Mouse (Mus musculus) testis, adult 2 months (tissue): Measurements from ENCODE around the gene Iqce. TPM values are rescaled to one million over a fixed set of nuclear protein-coding genes. Genes with fewer than 3 reads are reported as not detected.

ENCODE experiments used
- H3K27ac ChIP-seq: fragments of 200-500 bp; 2 replicates; pipeline ENCODE4 v1.5.1; 2012; ENCODE audit warnings: low read depth, low read length; ENCODE audit not compliant: control insufficient read depth, insufficient read depth
- H3K27me3 ChIP-seq: fragments of 200-500 bp; 2 replicates; pipeline ENCODE4 v1.6.1; 2012; ENCODE audit warnings: mild to moderate bottlenecking, low read length, moderate library complexity; ENCODE audit not compliant: control insufficient read depth, insufficient read depth
- H3K36me3 ChIP-seq: fragments of 200-500 bp; 2 replicates; pipeline ENCODE4 v1.6.1; 2012; ENCODE audit warnings: mild to moderate bottlenecking, low read length; ENCODE audit not compliant: control insufficient read depth, insufficient read depth
- H3K4me1 ChIP-seq: fragments of 200-500 bp; 2 replicates; pipeline ENCODE4 v1.6.1; 2012; ENCODE audit warnings: low read length; ENCODE audit not compliant: control insufficient read depth, insufficient read depth
- H3K4me3 ChIP-seq: fragments of 200-500 bp; 2 replicates; pipeline ENCODE4 v1.5.1; 2012; ENCODE audit warnings: low read depth, mild to moderate bottlenecking, low read length, moderate library complexity, mixed read lengths; ENCODE audit not compliant: control insufficient read depth
- CTCF ChIP-seq: fragments of 200-500 bp; IDR thresholded peaks from 2 replicates; pipeline ENCODE4 v1.5.1; 2012; ENCODE audit warnings: low read depth, mild to moderate bottlenecking, inconsistent platforms, low read length, moderate library complexity; ENCODE audit not compliant: control insufficient read depth, insufficient read depth, insufficient replicate concordance
- POLR2A ChIP-seq: fragments of 200-500 bp; IDR thresholded peaks from 2 replicates; pipeline ENCODE4 v1.6.1; 2012; ENCODE audit warnings: low read depth, mild to moderate bottlenecking, inconsistent platforms, low read length, moderate library complexity; ENCODE audit not compliant: control insufficient read depth
- polyA plus RNA-seq: library from polyadenylated mRNA; depleted of rRNA; stranded (reverse); fragments of >200 nt; gene quantifications from 2 replicates; pipeline ENCODE4 v1.2.3, GENCODE M21; 2012

Iqce gene
- polyA plus RNA-seq, 1 experiment: 126 TPM

DNA sequence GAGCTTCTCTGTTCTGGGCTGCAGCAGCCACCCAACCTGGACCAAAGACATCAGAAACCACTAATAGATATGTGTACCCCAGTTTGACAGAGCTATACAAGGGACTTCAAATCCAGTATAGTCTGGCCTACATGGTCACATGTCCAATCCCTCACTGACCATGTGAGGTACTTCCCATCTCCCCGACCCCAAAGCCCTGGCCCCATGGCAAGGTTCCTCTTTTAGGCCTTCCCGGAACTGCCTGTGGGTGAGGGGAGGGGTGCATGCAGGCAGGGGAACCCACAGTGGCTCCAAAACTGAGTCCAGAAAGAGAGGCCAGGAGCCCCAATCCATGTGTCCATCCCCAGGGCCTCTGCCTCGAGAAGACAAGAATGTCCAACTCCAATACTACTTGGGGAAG lies 60.1 kb downstream of the Iqce start:
- no peaks in the 10 kb centered on the region for H3K27me3 ChIP-seq
- TF ChIP-seq CTCF (no peak), POLR2A (no peak)
- no peak overlapping the region for H3K4me3 ChIP-seq
- no peaks in the 10 kb centered on the region; the same call in 1 of the 2 replicates for H3K4me1 ChIP-seq
- H3K27ac ChIP-seq: no peak overlapping the region
- H3K36me3 ChIP-seq: no peaks in the 10 kb centered on the region

DNA sequence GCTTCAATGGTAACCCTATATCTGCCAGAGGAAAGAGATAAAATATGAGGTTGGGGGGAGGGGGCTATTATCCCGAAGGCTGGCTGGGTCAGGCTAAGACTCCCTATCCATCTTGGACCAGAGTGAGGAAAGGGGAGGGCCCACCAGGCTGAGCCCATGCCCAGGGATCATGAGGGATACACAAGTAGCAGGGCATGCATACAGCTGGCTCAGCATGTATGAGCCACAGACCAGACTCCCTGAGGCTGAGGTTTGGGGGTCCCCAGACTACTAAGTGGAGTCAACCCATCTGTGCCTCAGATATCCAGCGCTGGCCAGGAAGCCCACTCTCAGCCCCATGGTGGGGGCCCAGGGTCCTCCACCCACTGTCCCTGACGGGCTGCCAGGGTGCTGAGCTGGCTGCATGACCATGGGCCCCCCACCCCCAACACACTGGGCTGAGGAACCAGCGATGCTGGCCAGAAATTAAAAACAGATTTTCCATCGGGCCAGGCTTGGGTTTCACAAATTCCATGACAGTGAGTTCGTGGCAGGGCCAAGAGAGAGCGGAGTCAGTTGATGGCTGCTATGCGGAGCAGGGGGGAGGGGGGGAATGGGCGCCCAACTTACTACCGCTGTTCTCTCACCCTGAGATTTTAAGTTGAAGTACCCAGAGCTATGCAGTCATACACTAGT lies 60.8 kb downstream of the Iqce start:
- Histone ChIP-seq H3K27me3 (no peaks in the 10 kb centered on the region), H3K27ac (no peak overlapping the region), H3K4me1 (no peaks in the 10 kb centered on the region; the same call in 1 of the 2 replicates), H3K36me3 (no peaks in the 10 kb centered on the region), H3K4me3 (no peak overlapping the region)
- TF ChIP-seq POLR2A: no peak
- TF ChIP-seq CTCF: no peak

DNA sequence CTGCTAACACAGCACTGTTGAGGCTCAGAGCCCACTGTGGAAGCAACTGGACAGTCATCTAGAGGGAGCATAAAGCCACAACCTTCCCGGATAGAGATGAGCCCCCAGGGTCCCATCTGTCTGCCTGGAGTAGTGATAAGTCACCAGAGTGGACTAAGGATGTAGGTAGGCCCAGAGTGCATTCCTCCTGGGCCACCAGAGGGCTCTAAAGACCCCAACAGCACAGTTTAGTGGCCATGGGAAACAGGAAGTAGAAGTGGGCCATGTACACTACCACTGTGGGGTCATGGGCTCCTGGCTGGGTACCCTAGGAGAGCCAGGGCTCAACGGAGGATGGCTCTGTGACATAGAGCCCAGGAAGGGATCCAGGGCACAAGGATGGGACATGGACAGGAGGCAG lies 61.4 kb downstream of the Iqce start:
- Histone ChIP-seq H3K4me1 (no peaks in the 10 kb centered on the region; the same call in 1 of the 2 replicates), H3K4me3 (no peak overlapping the region), H3K27me3 (no peaks in the 10 kb centered on the region), H3K27ac (no peak overlapping the region), H3K36me3 (no peaks in the 10 kb centered on the region)
- no peak for TF ChIP-seq CTCF
- no peak for TF ChIP-seq POLR2A

DNA sequence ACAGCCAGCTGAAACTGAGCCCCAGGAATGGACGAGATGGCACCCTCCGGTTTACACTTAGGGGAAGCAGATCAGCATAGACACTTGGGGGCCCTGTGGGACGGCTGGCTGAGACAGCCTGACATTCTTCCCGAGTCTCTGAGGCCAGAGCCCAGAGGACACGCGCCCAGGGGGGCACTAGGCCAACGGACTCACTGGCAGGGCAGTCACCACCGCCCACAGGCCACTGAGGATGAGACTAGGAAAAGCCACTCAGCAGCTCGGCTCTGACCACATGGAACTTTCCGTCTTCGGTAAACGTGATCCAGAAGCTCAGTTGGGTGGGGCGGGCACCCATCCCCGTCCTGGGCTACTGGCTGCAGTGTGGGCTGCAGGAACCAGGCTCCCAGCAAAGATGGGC lies 62.3 kb downstream of the Iqce start:
- TF ChIP-seq CTCF (no peak), POLR2A (no peak)
- H3K27ac ChIP-seq: no peak overlapping the region
- no peaks in the 10 kb centered on the region for H3K36me3 ChIP-seq
- peaks cover 2% of the 10 kb centered on the region for H3K4me1 ChIP-seq
- no peak overlapping the region for H3K4me3 ChIP-seq
- no peaks in the 10 kb centered on the region for H3K27me3 ChIP-seq

DNA sequence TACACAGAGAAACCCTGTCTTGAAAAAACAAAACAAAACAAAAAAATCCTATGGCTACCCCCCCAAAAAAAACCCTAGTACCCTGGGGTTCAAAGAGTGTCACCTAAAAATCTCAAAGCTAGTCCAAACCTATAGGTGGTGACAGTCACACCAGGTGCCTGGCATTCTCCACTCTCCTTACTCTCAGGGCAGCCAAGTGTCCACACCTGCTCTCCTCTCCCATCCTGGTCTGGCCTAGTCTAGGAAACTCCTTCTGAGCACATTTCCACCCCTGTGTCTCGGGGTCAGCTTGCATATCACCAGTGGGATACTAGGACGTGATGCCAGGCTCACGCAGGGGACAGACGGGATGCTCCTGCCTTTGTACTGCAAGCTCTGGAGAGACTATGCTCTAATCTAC lies 62.9 kb downstream of the Iqce start:
- TF ChIP-seq CTCF (no peak), POLR2A (no peak)
- Histone ChIP-seq H3K27me3 (no peaks in the 10 kb centered on the region), H3K27ac (no peak overlapping the region), H3K36me3 (no peaks in the 10 kb centered on the region), H3K4me1 (peaks cover 2% of the 10 kb centered on the region), H3K4me3 (no peak overlapping the region)

DNA sequence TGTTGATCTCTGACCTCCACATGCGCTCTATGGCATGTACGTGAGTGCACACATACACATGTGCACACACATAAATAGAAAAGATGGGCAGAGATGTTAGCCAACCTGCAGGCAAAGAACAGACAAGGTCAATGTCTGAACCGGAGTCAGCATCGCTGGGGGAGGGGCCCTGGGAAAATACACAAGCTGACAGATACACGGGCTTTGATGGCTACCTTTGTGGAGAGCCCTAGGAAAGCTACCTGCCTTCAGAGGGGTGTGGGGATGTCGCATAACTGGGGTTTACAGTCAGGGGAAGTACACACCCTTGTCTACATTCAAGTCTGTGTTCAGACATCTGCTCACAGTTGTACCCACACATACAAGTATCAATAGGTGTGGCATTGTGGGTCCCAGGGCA lies 63.7 kb downstream of the Iqce start:
- TF ChIP-seq POLR2A (no peak), CTCF (no peak)
- H3K27me3 ChIP-seq: no peaks in the 10 kb centered on the region
- H3K4me3 ChIP-seq: no peak overlapping the region
- no peak overlapping the region for H3K27ac ChIP-seq
- H3K36me3 ChIP-seq: no peaks in the 10 kb centered on the region
- peaks cover 2% of the 10 kb centered on the region for H3K4me1 ChIP-seq

DNA sequence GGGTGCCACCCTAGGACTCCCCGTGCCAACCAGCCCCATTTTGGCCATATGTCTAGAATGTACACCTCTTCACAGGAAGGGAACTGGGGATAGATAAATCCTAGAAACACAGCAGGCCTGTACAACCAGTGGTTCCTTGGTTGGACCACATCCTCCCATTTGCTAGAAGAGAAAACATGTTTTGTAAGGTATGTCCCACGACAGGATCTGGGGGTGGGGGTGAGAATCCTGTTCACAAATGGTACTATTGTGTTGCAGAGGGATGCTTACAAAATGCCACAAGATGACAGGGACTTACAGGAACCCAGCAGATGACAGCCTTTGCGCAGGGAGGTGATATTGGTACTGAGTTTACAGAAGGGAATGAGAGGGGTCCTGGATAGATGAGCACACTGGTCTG lies 64.2 kb downstream of the Iqce start:
- Histone ChIP-seq H3K27ac (no peak overlapping the region), H3K4me1 (peaks cover 2% of the 10 kb centered on the region), H3K36me3 (no peaks in the 10 kb centered on the region), H3K4me3 (no peak overlapping the region), H3K27me3 (no peaks in the 10 kb centered on the region)
- TF ChIP-seq POLR2A: no peak
- TF ChIP-seq CTCF: no peak

DNA sequence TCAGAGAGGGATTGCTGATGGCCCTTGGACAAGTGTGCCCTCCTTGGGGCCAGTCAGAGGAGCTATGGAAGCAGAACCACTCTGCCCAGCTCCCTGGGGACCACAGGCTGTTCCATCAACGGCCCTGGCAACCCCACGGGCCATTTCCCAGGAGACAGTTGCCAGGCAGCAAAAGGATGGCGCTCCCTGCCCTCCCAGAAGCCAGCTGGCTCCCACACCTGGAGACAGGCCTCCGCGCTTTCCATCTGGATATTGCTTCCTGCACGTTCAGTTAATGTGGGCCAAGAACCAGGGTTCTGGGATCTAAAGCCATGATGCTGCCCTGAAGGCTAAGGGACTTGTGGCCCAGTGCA lies 65.1 kb downstream of the Iqce start:
- Histone ChIP-seq H3K4me3 (no peak overlapping the region), H3K27me3 (no peaks in the 10 kb centered on the region), H3K27ac (no peak overlapping the region), H3K36me3 (no peaks in the 10 kb centered on the region), H3K4me1 (peaks cover 2% of the 10 kb centered on the region)
- TF ChIP-seq POLR2A (no peak), CTCF (no peak)
